Mouse (Mus musculus): Measurements from ENCODE around the gene Taf11.
A peak's percentile ranks its signal among the peaks of the same experiment; 100 is the strongest.

Taf11 gene

DNA sequence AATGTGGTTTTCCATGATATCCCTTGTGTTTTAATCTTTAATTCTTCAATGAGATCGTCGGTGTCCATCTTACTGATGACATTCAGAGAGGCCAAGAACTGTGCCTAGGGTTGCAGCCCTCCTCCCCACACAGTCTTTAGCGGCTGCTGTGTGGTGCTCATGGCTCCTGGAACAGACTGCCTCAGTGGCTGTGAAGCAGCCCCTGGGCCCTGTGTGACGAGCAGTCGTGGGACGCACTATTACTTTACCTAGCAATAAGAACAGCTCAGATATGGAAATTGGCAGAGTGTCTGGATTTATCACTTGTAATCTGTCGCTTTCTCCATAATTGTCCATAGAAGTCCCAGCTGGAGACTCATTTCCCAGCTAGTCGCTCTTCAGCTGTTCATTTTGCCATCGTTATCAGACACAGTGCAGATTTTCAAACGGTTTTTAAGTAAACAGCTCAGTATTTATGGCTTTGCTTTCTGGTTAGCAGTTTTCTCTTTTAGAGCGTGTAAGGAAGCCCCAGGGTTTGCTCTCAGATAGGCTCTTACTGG is 12.6 kb upstream of the Taf11 start:
- no peak for DNase-seq (ENCODE audit: low read depth in 2 of 2, low spot score in 2 of 2)

DNA sequence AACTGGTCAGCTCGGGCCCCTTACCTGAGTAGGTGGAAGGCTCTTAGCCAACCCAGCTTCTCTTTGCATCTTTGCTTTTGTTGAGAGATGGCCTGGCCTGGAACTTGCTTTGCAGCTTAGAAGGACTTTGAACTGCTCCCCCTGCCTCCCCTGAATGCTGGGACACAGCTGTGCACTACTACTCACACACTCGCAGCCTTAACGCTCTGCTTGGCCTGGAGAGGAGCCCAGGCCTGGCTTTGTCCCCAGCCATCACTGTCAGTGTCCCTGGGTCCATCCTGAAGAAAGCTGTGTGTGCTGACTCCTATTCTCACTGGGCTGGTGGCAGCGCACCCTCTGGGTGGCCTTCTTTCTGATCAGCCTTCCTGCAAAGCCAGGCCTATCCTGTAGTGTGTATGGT is 11.0 kb upstream of the Taf11 start:
- DNase-seq (ENCODE audit: low read depth in 2 of 2, low spot score in 2 of 2) = no peak

DNA sequence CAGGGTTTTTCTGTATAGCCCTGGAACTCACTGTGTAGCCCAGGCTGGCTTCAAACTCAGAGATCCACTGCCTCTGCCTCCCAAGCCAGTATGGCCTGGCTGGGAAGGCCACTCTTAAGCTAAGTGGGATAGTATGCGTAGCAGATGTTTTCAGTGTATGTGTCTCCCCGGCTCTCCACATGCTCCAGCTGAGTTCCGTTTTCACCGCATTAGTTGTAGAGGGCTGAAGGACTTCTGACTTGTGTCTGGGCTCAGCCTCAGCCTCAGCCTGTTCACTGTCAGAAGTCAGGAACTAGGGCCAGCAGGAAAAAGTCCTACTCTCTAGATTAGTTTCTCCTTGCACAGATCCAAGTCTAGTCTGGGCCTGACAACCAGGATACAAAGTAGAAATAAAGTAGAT is 6.7 kb upstream of the Taf11 start:
- DNase-seq (ENCODE audit: low read depth in 2 of 2, low spot score in 2 of 2) = no peak

DNA sequence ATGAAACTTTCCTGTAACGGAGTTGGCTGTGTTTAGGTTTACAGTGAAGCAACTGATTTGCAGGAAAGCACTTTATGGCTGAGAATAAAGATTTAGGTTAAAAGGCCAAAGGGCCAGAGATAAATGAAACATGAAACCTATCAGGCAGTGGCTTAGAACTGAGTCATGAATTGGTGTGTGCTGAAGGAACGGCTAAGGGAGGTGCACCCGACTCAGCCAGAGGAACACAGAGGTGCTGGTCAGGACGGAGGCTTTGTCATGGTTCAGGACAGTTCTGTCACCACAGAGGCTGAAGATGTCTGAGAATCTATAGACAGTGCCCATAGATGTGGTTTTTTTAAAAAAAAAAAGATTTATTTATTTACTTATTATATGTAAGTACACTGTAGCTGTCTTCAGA is 5.1 kb upstream of the Taf11 start:
- no peak for DNase-seq (ENCODE audit: low read depth in 2 of 2, low spot score in 2 of 2)

DNA sequence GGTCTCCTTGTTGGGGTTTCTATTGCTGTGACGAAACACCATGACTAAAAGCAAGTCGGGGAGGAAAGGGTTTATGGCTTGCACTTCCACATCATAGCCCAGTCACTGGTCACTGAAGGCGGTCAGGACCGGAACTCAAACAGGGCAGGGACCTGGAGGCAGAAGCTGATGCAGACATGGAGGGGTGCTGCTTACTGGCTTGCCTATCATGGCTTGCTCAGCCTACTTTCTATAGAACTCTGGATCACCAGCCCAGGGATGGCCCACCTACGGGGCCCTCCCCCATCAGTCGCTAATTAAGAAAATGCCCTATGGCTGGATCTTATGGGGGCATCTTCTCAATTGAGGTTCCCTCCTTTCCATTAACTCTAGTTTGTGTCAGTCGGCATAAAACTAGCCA is 1.7 kb upstream of the Taf11 start:
- no peak for DNase-seq (ENCODE audit: low read depth in 2 of 2, low spot score in 2 of 2)

DNA sequence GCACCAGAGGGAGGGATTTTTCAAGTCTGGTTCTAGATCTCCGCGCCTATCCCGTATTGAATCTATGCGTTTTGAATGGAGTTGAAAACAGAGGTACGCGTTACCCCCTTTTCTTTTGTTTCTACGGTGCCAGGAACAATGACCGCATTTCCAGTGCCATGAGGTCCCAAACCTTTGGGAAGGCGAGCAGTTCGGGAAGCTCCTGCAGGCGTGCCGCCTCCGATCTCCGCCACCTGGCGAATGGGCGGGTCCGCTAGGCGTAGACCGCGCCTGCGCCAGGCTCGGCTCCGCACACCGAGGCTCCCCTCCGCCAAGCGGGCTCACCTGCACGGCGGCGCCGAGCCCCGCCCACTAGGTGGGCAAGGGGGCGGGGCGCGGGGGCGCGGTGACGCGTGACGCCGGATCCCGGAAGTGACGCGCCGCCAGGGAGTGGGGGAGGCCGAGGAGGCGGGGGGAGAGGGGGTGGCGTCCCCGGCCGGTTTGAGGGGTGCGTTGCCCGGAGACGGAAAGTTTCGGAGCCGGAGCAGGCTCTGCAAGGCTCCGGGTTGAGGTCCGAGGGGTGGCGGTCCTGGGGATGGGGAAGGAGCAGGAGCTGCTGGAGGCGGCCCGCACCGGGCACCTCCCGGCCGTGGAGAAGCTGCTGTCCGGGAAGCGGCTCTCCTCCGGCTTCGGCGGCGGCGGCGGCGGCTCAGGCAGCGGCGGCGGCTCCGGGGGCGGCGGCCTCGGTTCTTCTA is 589 bp downstream of the Taf11 start, which contains the start of gene Anks1:
Gene Anks1 (plus strand): TSS at position 419 of the 734 bp plus-strand sequence.
- DNase-seq (ENCODE audit: low read depth in 2 of 2, low spot score in 2 of 2) = peak; percentile 84 to 85

DNA sequence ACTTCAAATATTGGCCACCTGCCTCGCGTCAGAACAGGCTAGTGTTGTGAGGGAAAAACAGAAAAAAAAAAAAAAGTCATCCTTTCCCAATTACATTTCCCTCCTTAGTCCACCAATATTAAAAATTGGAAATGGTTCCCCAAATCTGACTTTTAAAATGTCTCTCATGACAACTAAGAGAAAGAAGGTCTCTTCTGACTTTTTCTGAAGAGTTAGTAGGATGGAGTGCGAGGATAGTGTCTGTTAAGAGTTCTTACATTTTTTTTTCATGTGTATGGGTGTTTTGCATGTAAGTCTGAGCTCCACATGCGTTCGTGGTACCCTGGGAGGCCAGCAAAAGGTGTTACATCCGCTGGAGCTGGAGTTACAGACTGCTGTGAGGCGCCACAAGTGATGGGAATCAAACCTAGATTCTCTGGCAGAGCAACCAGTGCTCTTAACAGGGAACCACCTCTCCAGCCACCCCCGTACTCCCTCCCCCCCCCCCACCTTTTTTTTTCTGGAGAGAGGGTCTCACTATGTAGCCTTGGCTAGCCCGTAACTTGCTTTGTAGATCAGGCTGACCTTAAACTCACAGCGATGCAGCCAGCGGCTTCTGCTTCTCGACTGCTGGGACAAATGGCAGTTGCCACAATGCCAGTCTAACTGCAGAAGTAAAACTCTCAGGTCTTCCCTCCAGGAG is 1.3 kb downstream of the Taf11 start:
- peak in 1 of 2 experiments; percentile 32 for DNase-seq (ENCODE audit: low read depth in 2 of 2, low spot score in 2 of 2)

DNA sequence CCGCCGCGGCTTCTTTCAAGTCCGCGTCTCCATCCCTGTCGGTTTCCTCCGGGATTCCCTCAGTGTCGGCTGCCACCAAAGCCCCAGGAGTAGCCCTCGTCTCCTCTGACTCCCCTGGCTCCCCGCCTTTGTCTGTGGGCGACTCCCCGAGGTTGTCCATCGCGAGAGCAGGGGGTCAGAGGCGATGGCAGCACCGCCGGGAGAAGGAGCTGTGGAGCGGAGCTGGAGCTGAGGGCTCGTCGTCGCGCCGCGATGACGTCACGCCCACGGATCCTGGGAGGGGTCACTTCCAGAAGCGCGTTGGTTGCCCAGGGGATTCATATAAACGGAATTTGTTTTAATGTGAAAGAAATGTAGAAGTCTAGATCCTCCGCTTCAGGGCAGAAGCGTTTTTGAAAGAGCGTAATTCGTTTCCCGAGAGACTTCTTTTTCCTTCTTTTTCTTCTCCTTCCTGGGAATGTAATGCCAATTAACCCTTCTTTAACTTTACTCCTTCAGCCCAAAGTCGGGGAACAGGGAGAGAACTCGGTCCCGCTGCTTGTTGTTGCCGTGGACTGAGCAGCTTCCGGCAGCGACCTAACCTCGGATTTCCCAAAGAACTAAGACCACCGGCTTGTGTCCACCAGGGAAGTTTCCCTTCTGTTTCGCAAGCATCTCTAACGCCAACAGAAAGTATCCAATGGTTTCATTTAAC is 2.0 kb downstream of the Taf11 start:
- peak; percentile 64 to 77 for DNase-seq (ENCODE audit: low read depth in 2 of 2, low spot score in 2 of 2)

DNA sequence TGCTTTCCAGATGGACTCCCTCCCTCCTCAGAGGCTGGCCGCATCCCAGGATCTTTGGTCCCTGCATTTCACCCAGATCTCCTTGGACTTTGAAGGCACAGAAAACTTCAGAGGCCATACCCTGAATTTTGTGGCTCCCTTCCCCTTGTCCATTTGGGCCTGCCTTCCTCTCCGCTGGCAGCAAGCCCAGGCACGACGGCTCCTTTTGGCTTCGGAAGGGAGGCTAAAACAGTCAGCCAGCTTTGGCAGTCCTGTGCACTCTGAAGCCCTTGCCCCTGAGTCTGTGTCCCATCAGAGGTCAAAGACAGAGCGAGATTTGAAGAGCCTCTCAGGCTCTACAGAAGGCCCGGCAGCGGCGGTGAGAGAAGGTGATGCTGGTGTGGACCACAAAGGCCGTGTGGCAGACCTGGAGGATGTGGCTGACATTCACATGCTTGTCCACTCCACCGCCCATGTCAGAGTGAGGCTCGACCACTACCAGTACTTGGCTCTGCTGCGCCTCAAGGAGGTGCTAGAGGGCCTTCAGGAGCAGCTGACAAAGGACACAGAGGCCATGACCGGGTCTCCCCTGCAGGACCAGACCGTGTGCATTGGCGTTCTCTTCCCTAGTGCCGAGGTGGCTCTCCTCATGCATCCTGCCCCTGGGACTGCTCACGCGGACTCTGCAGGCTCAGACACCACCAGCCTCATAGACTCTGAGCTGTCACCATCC is 23.0 kb downstream of the Taf11 start:
- no peak for DNase-seq (ENCODE audit: low read depth in 2 of 2, low spot score in 2 of 2)

DNA sequence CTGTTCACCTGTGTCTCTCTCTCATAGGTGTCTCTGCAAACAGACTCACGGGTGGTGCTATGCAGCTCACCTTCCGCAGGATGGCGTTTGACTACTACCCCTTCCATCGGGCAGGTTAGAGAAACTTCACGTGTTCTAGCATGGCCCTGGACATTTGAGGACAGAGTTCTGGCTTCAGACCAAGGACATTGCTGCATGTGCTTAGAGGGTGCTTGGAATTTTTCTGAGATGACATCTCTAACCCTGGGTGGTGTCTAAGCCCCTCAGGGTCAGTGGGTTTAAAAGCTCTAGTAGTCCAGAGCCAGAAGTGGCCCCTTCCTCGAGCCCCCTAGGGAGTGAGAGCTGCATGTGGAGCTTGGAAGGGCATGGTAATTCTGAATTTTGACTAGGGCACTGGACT is 25.6 kb downstream of the Taf11 start:
- DNase-seq (ENCODE audit: low read depth in 2 of 2, low spot score in 2 of 2) = no peak

DNA sequence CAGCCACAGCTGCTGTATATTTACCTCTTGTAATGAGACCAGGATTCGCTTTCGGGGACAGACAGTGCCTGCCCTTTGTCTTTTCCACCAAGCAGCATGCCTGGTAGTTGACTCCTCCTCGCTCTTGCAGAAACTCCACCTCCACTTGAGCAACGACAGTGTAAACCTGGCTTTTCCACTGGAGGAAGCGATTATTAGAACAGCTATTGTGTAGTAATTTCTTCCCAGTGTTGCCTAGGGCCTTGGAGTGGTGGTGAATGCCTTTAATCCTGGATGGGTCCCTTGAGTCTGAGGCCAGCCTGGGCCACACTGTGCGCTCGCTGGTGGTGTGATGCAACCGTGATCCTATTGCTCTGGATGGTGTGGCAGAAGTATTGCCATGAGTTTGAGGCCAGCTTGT is 26.5 kb downstream of the Taf11 start:
- no peak for DNase-seq (ENCODE audit: low read depth in 2 of 2, low spot score in 2 of 2)

DNA sequence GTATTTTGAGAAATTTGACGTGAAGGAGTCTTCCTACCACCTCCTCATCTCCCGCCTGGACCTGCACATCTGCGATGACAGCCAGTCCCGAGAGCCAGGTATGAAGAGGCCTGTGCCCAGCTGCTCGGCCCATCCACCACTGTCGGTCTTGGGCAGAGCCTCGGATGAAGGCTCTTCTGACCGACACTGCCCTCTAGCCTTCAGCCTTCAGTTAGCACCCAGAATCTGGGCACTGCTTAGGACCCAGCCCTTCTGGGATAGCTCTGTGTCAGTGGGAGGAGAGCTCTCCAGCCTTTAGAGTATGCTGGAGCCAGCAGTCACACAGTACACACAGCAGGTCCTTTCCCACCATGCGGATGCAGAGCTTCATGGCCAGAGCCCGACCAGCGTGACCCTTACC is 28.1 kb downstream of the Taf11 start:
- DNase-seq (ENCODE audit: low read depth in 2 of 2, low spot score in 2 of 2) = no peak

DNA sequence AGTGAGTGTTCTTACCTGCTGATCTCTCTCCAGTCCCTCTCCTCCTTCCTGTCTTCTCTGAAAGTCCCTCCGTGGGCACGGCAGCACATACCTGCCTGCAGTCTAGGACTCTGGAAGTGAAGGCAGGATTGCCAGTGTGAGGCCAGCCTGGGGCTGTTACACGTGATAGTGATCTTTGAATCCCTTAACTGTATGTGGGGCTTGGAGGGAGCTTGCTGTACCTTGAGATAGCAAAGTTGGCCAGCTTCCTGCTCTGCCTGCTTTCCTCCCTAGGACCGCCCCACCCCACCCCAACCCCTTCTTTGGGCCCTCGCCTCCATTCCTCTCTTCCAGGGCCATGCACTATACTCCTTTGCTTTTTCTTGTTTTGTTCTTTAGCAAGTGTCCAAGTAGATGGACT is 35.1 kb downstream of the Taf11 start:
- no peak for DNase-seq (ENCODE audit: low read depth in 2 of 2, low spot score in 2 of 2)

DNA sequence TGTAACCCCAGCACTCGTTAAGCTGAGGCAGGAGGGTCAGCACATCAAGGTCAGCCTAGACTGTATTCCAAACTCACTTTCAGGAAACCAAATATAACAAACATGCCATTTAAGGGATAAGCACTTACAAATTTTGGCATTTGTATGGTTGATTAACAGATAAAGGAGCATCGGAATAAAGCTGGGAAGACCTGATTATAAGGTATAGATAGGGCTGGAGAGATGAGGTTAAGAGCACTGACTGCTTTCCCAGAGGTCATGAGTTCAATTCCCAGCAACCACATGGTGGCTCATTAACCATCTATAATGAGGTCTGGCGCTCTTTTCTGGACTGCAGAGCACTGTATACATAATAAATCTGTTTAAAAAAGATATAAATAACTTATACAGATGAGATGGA is 36.1 kb downstream of the Taf11 start:
- no peak for DNase-seq (ENCODE audit: low read depth in 2 of 2, low spot score in 2 of 2)

DNA sequence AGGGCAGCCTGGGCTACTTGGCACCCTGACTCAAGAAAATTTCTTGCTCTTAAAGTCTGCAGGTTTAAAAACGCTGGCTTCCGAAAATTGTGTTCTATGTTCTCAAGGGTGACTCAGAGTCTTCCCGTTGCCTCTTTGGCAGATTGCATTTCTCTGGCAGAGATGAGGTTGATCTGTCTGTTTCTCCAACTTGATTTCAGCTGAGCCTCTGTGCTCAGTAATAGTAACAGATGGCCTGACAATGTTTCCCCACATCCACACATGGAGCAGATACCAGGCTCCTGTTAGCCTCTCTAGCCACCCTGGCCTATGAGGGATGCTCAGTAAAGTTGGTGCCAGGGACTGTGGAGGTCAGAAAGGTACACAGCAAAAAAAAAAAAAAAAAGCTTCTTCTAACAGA is 37.8 kb downstream of the Taf11 start:
- DNase-seq (ENCODE audit: low read depth in 2 of 2, low spot score in 2 of 2) = no peak

DNA sequence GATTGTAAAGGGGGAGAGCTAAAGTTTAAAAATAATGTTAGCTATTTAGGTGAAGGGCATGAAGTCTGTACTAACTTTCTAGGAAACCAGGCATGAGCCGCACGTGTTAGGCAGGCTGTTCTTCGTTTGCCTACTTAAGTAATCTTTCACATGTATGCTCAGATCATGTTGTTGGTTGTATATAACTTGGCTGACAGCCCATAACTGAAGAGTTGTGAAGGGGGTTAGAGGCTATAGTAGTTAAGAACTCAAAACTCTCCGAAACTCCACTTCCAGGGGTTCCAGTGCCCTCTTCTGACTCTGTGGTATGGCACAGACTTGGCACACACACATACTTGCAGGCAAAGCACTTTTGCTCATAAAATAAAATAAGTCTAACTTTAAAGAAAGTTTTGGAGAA is 42.9 kb downstream of the Taf11 start:
- DNase-seq (ENCODE audit: low read depth in 2 of 2, low spot score in 2 of 2) = no peak

DNA sequence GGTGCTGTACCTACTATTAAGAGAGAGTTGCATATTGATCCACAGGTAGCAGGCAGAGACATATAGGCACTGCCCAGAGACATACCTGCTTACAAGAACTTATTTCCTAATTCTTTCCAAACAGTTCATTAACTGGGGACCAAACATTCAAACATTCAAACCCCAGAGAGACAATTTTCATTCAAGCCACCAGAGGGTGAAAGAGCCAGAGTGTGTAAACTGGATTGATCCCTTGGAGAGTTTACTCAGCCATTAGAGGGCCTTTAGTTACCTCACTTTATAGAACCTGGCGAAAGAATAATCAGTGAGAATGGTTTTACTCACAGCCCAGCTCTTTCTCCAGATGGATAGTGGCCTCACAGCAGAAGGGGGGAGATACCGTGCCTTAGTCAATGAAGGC is 44.2 kb downstream of the Taf11 start:
- DNase-seq (ENCODE audit: low read depth in 2 of 2, low spot score in 2 of 2) = no peak

DNA sequence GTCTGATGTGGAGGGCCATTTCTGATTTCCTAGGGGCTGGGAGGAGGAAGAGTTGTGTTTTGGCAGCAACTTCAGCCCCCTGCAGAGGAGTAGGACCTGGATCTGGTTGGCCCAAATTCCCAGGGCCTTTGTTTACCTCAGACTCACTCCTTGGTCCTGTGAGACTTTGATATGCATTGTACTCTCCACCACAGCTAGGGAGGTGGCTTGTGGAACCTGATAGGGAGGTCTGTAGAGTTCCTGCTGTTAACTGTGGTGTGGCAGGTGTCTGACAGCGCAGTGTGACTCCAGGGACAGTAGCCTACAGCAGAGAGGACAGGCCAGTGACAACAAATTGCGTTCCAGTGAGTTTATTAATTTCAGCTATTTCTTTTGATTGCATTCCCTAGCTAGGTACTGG is 50.5 kb downstream of the Taf11 start:
- DNase-seq (ENCODE audit: low read depth in 2 of 2, low spot score in 2 of 2) = no peak

DNA sequence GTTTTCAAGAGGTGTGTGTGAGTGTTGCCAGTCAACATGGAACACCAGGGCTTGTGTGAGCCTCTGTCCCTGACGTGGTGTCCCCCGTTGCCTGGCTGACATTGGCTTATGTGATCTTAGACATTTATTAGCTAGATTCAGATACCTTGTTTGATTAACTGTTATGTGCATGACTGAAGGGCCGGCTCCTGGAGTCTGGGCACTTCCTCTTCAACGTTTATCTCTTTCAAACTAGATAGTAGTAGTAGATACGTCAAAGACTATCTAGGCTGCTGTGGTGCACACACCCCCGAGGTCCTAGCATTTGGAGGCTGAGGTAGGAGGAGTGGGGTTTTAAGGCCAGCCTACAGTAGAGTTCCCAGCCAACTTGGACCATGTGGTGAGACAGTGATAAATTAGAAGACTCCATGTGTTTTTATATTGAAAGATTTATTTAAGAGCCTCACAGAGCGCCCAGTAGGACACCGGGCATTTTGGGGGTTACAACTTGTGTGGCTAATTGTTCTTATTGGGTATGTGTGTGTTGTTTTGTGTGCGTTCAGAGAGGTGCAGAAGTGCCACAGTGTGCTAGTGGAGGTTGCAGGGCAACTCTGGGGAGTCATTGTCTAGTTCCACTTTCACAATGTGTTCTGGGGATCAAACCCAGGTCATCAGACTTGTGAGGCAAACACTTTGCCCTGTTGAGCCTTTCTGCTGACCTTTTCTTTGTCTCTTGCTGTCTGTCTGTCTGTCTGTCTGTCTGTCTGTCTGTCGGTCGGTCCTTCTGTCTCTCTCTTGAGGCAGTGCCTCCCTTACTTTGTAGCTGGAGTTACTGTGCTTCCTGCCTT is 51.8 kb downstream of the Taf11 start:
- DNase-seq (ENCODE audit: low read depth in 2 of 2, low spot score in 2 of 2) = no peak

DNA sequence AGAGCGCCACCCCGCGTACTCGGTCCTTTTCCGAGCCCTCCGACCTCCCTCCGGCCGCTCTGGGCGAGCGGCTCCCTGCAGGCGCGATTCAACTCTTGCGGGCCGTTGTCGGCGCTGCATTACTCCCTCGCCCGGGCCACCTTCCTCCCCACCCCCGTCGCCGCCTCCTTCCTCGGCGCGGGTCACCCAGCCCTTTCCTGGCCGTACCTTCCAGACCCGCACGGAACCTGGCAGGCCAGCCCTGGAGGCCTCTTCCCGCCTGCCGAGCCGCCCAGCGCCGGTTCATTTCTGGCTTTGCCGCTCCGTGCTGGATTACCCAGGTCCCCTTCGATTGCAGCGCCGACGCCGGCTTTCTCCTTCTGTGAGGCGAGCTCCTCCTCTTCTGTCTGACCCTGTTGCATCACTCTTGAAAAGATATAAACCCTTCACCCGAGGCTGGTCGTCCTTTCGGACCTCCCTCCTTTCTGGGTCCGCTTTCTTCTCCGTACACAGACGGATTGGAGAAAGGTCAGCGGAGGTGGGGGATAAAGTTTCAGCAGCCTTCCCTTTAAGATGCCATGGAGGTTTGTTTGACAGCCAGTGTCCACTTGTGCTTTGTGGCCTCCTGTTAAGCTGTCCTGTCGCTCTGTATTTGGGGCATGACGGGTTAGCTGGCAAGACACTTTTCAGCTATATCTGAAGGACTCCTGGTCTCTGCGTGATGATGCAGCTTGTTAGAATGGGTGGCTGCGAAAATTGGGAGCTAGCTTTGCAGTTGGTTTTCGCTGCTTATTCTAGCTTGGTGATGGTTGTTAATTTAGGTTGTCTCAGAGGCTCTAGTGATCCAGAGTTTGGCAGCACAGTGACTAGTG is 52.6 kb downstream of the Taf11 start:
- DNase-seq (ENCODE audit: low read depth in 2 of 2, low spot score in 2 of 2) = peak; percentile 11 to 21
